Mouse (Mus musculus) left cerebral cortex, adult 6 months (tissue): ENCODE measurements around the gene Cbr4. TPM values are rescaled to one million over a fixed set of nuclear protein-coding genes. Genes with fewer than 3 reads are reported as not detected.

ENCODE experiments used
- long read RNA-seq, 2 experiments: library from polyadenylated mRNA; unstranded; transcript quantifications; one replicate each; pipeline ENCODE4 v2.0.0; 2019 to 2020
- polyA plus RNA-seq: library from polyadenylated mRNA; unstranded; fragments of <200 nt; fragmentation: Nextera tagmentation; gene quantifications from 2 replicates; pipeline ENCODE4 v1.2.3, GENCODE M21; 2021

The Cbr4 gene
- polyA plus RNA-seq, result 26.9 and 44.2 TPM in 2 replicates
- long read RNA-seq, experiment 1, full-length matches to known transcripts, result 19 of 29 reads
- long read RNA-seq, experiment 1, partial matches to known transcripts, result 1 of 29 reads
- long read RNA-seq, experiment 1, other reads (novel, unspliced or antisense), result 9 of 29 reads
- long read RNA-seq, experiment 2, full-length matches to known transcripts, result 30 of 33 reads
- long read RNA-seq, experiment 2, partial matches to known transcripts, result 0 of 33 reads
- long read RNA-seq, experiment 2, other reads (novel, unspliced or antisense), result 3 of 33 reads

GRCm38 (mm10) chr8:61487597-61488156 is at the start of gene Cbr4:
Gene Cbr4, plus strand, starts transcription at chr8:61487734.

